Mouse (Mus musculus) E14TG2a.4 (cell line): ENCODE measurements around the gene Mybph.

Experiments used
- CTCF ChIP-seq: conservative IDR thresholded peaks from 2 replicates; pipeline ENCODE4 v1.5.1; 2014; ENCODE audit warnings: low read length
- POU5F1 ChIP-seq: IDR thresholded peaks from 2 replicates; pipeline ENCODE4 v1.6.1; 2014; ENCODE audit warnings: low read length, borderline replicate concordance

DNA sequence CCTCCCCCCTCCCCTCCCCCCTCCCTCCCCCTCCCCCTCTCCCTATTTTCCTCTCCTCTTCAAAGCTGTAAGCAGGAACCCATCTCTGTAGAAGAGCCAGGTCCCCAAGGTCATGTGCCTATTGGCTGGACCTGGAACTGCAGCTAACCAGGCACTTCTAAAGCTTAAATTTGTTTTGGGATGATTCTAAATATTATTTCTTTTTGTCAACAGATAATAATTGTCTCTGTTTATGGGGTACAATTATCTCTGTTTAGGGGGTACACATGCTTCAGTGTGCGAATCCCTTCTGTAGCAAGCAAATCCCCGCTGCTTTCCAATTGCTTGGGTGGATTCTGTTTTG is 23.4 kb downstream of the Mybph start:
- TF ChIP-seq CTCF, result peak; percentile 33
- TF ChIP-seq POU5F1, result no peak
